Comparison of ENCODE assay signal across 14 mouse cellular contexts in the genomic region with DNA sequence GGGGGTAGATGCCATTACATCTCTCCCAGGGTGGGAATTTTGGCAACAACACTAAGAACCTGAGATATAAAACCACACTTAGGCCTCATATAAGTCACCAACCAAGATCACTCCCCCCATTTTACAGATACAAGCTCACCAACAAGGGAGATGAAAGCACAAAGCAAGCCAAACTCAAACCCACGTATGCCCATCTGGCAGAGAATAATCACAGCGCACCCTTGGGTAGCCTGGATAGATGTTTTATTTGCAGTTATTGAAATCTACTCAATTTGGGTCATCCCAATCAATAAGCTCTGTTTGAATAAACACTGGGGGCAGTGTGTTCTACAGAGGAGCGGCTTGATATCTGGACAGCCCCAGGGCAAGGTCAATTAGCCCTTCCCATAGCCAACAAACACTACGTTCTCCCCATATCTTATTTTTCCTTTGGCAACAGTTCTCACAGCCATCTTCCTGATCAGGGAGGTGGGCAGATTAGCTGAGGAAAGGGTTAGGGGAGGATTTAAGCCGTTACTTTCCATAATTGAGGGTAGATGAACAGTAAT.
DNase-seq lines count a peak whose midpoint lies in the region; ATAC-seq lines count a peak whose summit lies in the region.
"Had no signal": no experiment of that assay in that cellular context is flagged by ENCODE, and none has a peak within 500 bp of the region (broad histone marks: within the 10 kb centered on the region; RNA-seq: fewer than 3 reads in every experiment).

No protein-coding gene starts in this region.

- no peaks in the 10 kb centered on the region for H3K27me3 ChIP-seq in forebrain, embryonic 12.5 days
- no peaks in the 10 kb centered on the region for H3K27me3 ChIP-seq in hindbrain, embryonic 14.5 days (ENCODE audit: control insufficient read depth, insufficient read depth, low read length)
- no peaks in the 10 kb centered on the region for H3K27me3 ChIP-seq in midbrain, embryonic 14.5 days (ENCODE audit: control insufficient read depth, insufficient read depth, low read length)
- H3K27me3 ChIP-seq: embryonic facial prominence, embryonic 12.5 days; neural tube, embryonic 12.5 days; Patski had no signal

- no peak for ATAC-seq in forebrain, embryonic 12.5 days (ENCODE audit: low FRiP score)
- ATAC-seq in hindbrain, embryonic 14.5 days (ENCODE audit: low FRiP score): no peak
- ATAC-seq in midbrain, embryonic 14.5 days (ENCODE audit: low FRiP score, low TSS enrichment): no peak
- ATAC-seq: lung, postnatal 0 days; Patski had no signal

- peak overlapping the region; percentile 97 for H3K27ac ChIP-seq in forebrain, embryonic 12.5 days
- H3K27ac ChIP-seq in hindbrain, embryonic 14.5 days: peak overlapping the region; percentile 87
- peak overlapping the region; percentile 86 for H3K27ac ChIP-seq in midbrain, embryonic 14.5 days (replicated peaks; ENCODE audit: low read depth, low read length)
- H3K27ac ChIP-seq: embryonic facial prominence, embryonic 12.5 days had no signal

- H3K9ac ChIP-seq in forebrain, embryonic 12.5 days: no peak overlapping the region
- no peak overlapping the region for H3K9ac ChIP-seq in hindbrain, embryonic 14.5 days
- no peak overlapping the region for H3K9ac ChIP-seq in midbrain, embryonic 14.5 days (replicated peaks; ENCODE audit: low read length)
- H3K9ac ChIP-seq: embryonic facial prominence, embryonic 12.5 days; neural tube, embryonic 12.5 days had no signal

- no peaks in the 10 kb centered on the region for H3K9me3 ChIP-seq in forebrain, embryonic 12.5 days
- no peaks in the 10 kb centered on the region for H3K9me3 ChIP-seq in hindbrain, embryonic 14.5 days (ENCODE audit: control insufficient read depth, low read length)
- no peaks in the 10 kb centered on the region for H3K9me3 ChIP-seq in midbrain, embryonic 14.5 days (ENCODE audit: control insufficient read depth, low read length)
- H3K9me3 ChIP-seq: embryonic facial prominence, embryonic 12.5 days; neural tube, embryonic 12.5 days had no signal

- peaks cover 89% of the 10 kb centered on the region for H3K4me1 ChIP-seq in forebrain, embryonic 12.5 days
- H3K4me1 ChIP-seq in hindbrain, embryonic 14.5 days (replicated peaks; ENCODE audit: control insufficient read depth, insufficient read depth, low read length): peaks cover 58% of the 10 kb centered on the region
- peaks cover 70% of the 10 kb centered on the region for H3K4me1 ChIP-seq in midbrain, embryonic 14.5 days (ENCODE audit: control insufficient read depth, insufficient read depth, low read length)

- 71% methylated on average over 5 of the region's 5 CpGs for WGBS in forebrain, embryonic 12.5 days
- 47% methylated on average over 5 of the region's 5 CpGs for WGBS in hindbrain, embryonic 14.5 days
- 55% methylated on average over 5 of the region's 5 CpGs for WGBS in midbrain, embryonic 14.5 days

- H3K4me2 ChIP-seq in forebrain, embryonic 12.5 days: no peak overlapping the region
- no peak overlapping the region for H3K4me2 ChIP-seq in hindbrain, embryonic 14.5 days (replicated peaks)
- no peak overlapping the region for H3K4me2 ChIP-seq in midbrain, embryonic 14.5 days (ENCODE audit: low read length)
- H3K4me2 ChIP-seq: embryonic facial prominence, embryonic 12.5 days; liver, embryonic 11.5 days had no signal

- H3K36me3 ChIP-seq in forebrain, embryonic 12.5 days (replicated peaks): no peaks in the 10 kb centered on the region; the same call in 1 of the 2 replicates
- H3K36me3 ChIP-seq in hindbrain, embryonic 14.5 days (replicated peaks; ENCODE audit: control insufficient read depth, insufficient read depth): no peaks in the 10 kb centered on the region
- H3K36me3 ChIP-seq in midbrain, embryonic 14.5 days (ENCODE audit: control insufficient read depth, insufficient read depth, low read length): no peaks in the 10 kb centered on the region
- H3K36me3 ChIP-seq: embryonic facial prominence, embryonic 12.5 days; neural tube, embryonic 12.5 days had no signal

- no peak overlapping the region for H3K4me3 ChIP-seq in forebrain, embryonic 12.5 days (replicated peaks)
- no peak overlapping the region for H3K4me3 ChIP-seq in hindbrain, embryonic 14.5 days (replicated peaks; ENCODE audit: low read length)
- H3K4me3 ChIP-seq in midbrain, embryonic 14.5 days (replicated peaks; ENCODE audit: low read depth, low read length): no peak overlapping the region
- H3K4me3 ChIP-seq: embryonic facial prominence, embryonic 12.5 days; neural tube, embryonic 12.5 days had no signal

- peak; percentile 58 to 83 for DNase-seq in layer of hippocampus, adult 18-20 months (ENCODE audit: low spot score in 2 of 2)
- DNase-seq in layer of hippocampus, postnatal 25 days (ENCODE audit: extremely low spot score in 1 of 2, low spot score in 1 of 2): no peak
- no peak for DNase-seq in hindbrain, embryonic 14.5 days (ENCODE audit: low spot score)
- DNase-seq in midbrain, embryonic 14.5 days: no peak
- DNase-seq in adrenal gland, postnatal 14 days: no peak
- no peak for DNase-seq in left cerebral cortex, adult 18-20 months (ENCODE audit: low spot score in 2 of 2)
- DNase-seq in adrenal gland, postnatal 36 days: no peak
- DNase-seq: cerebellum, postnatal 10 days had no signal

Comparison
In these comparisons a context has a peak if more than half of its experiments do, and no peak if none do; other contexts are left out.
1. DNase-seq: peak in layer of hippocampus, adult 18-20 months (2 of 2); none in layer of hippocampus, postnatal 25 days (0 of 2), hindbrain, embryonic 14.5 days (single experiment), midbrain, embryonic 14.5 days (single experiment), adrenal gland, postnatal 14 days (single experiment), left cerebral cortex, adult 18-20 months (0 of 2) and adrenal gland, postnatal 36 days (0 of 2).
2. Peak in every context shown above with its lines, with median percentiles within 50 percentile points of each other: H3K27ac ChIP-seq.